Mouse (Mus musculus) T-cell, adult 2 months (primary cell): ENCODE data around the gene Farsb.

Experiments
- DNase-seq: peaks from one replicate; pipeline ENCODE4 v3.0.0; 2022; ENCODE audit warnings: low spot score

The Farsb gene

DNA sequence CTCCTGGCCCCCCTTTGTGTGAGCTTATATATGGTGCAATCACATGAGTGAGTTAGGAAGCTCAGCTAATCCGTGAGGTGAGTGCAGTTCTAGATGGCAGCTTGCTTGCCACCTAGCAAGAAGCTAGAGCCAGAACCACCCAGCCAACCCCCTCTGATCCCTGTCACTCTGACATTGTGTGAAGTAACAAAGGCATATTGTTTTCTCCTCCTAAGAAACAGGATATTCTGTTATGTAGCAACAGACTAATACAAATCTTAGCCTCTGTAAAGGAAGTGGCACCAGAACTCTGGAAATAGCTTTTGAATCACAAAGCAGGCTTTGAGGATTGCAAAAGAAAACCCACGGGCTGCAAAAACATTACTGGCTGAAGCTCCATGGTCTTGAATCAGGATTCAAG is 4.3 kb downstream of the Farsb start:
- DNase-seq, result peak; percentile 36

- no peak for DNase-seq
Observed at GRCm38 (mm10) chr1:78483430-78483829, 5.3 kb downstream of the Farsb start.

DNA sequence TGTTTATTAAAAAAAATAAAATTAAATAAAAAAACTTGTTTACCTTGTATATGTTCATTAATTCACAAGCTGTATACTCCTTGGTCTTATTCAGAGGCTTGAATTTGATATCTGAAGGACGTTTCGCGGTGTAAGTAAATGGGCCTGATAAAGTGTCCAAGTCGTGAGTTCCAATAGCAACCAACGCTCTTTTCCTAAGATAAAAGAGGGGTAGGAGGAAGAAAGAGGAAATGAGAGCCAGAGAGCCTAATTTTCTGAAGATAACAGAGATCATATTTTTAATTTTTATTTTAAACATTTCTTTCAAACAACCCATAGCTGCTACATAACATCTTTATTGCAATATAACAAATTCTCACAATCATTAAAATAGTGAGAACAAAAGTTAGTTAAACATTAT is 16.3 kb downstream of the Farsb start:
- DNase-seq, result no peak

DNA sequence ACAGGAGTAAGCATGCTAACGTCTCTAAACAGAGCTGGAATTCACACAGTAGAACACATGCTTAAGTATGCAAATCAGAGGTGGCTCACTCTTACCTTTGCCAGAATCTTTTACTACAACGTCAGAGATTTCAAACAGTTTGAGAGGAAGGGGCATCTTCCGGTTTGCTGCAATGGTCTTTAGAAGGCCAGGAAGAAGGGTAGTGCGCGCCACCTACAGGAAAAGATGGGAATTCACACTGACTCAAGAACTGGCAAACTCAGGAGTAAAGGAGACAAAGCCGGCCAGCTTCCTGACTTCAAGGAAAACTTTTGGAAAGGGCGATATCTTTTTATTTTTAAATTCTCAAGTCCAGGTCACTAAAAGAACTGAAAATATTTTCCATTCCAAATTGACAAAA is 34.0 kb downstream of the Farsb start:
- no peak for DNase-seq

- no peak for DNase-seq
Observed at GRCm38 (mm10) chr1:78453886-78454285, 34.8 kb downstream of the Farsb start.

DNA sequence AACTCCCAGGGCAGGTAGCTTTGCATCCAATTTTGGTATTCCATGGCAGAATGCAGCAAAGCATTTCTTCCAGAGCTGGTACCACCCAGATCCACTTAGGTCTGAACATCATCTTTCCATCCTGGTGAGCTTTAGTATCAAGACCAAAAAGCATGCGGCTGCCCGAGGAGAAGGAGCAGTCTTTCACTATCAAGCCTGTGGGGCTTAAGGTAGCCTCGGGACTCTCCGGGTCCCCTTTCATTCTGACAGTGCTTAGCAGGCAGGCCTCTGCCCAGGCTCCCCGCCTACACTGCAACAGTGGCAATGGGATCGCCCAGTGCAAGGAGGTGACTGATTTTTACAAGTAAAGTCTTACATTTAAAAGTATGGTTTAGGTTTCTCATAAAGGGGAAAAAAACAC is 36.2 kb downstream of the Farsb start:
- DNase-seq, result no peak

- no peak for DNase-seq
Observed at GRCm38 (mm10) chr1:78451070-78451854, 37.4 kb downstream of the Farsb start.

DNA sequence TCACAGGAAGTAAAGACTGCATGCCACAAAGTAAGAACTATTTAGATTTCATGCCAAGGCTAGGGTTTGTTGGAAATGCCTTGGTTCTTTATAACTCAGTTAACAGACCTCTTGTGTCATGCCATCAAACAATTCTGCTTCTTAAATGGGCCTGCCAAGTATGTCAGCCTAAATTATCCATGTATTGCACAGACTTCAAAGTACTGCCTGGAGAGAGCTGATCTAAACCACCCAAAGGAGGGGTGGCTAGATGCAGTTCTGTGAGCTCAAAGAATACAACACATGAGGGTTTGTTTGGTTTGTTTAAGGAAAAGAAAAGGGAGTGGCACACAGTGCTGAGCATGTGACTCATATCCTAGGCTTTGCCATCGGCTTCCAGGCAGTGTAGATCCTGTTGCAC is 40.6 kb downstream of the Farsb start:
- DNase-seq, result no peak

DNA sequence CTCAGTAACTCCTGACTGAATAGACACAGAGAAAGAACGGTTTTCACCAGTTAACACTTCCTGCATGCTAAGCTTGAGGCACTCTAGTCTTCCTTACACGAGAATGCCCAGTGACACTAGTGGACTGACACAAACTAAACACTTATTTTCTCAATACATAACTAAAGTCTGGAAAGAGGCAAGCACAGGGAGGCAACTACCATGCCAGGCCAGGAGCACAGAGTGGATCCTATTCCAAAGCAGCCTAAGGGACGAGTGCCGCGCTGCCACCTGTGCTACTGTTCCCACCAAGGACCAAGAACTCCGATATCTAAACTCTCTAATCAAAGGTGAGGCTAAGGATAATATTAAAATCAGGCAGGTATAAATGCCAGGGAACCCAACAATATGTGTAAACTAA is 42.0 kb downstream of the Farsb start:
- DNase-seq, result no peak

DNA sequence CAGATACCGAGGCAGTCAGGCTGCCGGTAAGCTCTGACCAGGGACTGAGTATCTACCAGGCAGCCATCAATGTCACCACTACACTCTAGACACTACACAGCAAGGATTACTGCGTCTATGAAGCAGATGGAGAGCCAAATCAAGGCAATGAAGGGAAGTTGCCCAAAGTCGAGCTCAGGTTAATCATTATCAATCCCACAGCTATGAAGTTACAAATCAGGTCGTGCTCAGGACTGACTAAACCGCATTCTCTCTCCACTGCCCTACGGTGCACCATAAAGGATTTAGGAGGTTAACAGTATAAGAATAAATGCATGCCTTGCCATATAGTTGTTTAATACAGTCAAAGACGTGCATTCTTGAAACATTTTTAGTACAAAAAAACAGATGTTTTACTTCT is 42.5 kb downstream of the Farsb start:
- DNase-seq, result no peak

GRCm38 (mm10) chr1:78443056-78443455 is 45.6 kb downstream of the Farsb start:
- no peak for DNase-seq

GRCm38 (mm10) chr1:78440716-78441115 is 48.0 kb downstream of the Farsb start:
- DNase-seq, result no peak

DNA sequence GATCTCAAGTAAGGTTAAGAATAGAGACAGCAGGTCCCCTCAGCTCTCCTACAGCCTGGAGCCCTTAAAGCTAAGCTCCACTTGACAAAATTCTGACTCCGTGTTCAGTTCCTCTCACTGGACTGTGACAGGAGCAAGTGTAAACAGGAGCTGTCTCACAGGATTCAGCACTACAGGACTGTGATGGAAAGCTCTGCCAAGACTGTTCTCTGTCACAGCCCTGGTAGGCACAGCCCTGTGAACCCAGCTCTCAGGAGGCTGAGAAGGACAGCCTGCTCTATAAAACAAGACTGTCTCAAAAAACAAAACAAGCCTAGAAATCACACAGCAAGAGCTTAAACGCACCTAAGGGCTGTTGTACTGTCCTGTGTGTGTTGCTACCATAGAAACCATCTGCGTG is 51.5 kb downstream of the Farsb start:
- no peak for DNase-seq

- no peak for DNase-seq
Observed at GRCm38 (mm10) chr1:78436445-78436844, 52.3 kb downstream of the Farsb start.

DNA sequence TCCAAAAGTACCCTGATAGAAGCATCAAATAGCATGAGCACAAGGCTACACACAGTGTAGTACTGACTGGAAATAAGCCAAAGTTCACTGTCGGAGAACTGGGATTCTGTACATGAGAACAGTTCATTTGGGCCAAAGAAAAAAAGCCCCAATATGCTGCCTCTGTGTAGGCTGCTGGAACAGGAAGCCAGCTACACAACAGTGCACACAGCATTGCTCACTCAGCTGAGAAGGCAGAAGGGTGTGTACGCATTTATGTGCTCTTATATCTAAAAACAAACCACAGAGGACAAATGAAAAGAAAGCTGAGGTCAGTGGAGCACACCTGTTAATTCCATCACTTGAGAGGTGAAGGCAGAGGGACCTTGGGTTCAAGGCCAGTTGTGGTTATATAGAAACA is 52.7 kb downstream of the Farsb start:
- no peak for DNase-seq

DNA sequence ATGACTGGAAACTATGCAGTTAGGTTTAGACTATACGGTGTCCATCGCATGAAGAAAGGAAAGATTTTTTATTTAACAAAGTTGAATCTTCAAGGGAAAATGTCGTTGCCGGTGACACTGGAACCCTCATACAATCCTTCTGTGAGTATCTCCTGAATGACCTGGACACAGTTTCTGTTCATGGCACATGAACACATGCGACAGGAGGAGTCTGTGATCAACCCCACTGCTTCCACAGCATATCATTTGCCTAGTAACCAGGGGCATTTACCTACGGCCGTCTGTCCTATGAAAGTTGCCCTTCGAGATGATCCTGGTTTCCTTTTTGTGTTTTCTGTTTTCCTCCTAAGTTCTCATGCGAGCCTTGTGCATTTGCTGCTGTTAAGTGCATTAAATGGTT is 55.2 kb downstream of the Farsb start:
- DNase-seq, result no peak

- no peak for DNase-seq
Observed at GRCm38 (mm10) chr1:78428851-78429250, 59.8 kb downstream of the Farsb start.

GRCm38 (mm10) chr1:78426841-78427240 is 61.9 kb downstream of the Farsb start:
- no peak for DNase-seq

GRCm38 (mm10) chr1:78425793-78426700 is 62.6 kb downstream of the Farsb start:
- DNase-seq, result no peak

DNA sequence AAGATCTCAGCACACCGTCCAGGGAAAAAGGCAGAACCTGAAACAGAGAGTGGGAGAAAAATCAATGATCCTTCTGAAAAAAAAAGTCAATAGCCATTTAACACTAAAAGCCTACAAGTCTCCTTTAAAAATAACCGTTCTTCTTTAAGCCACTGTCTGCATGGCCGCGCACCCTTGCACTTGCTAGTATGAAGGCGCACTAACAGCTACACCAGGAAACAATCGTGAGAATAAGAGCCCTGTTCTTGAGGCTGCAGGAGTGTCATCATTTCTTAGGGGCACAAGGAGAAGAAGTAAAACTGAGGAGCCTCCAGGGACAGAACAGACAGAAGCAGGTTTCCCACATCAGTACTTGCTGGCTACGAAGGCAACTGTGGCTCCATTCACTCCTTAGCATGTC is 63.4 kb downstream of the Farsb start:
- DNase-seq, result no peak

DNA sequence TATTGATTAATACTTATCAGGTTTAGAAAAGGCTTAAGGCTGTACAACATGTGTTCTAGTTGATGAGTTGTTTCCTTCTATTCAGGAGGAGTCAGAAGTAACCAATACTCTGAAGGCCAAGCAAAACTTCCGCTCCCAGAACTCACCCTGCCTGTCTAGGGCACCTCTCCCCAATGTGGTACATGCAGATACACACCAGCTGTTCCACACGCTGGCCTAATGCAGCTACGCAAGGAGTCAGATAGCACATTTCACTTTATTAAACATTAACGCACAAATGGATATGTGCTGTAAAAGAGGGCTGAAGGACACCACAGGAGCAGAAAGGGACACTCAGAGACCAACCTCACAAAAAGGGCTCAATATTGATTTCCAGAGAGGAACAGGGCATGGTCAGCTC is 63.8 kb downstream of the Farsb start:
- DNase-seq, result no peak

- DNase-seq, result no peak
Observed at GRCm38 (mm10) chr1:78422576-78422975, 66.1 kb downstream of the Farsb start.

GRCm38 (mm10) chr1:78421749-78422148 is 66.9 kb downstream of the Farsb start:
- no peak for DNase-seq
